Mouse (Mus musculus): ENCODE measurements around the gene Twist2.

Gene Twist2

DNA sequence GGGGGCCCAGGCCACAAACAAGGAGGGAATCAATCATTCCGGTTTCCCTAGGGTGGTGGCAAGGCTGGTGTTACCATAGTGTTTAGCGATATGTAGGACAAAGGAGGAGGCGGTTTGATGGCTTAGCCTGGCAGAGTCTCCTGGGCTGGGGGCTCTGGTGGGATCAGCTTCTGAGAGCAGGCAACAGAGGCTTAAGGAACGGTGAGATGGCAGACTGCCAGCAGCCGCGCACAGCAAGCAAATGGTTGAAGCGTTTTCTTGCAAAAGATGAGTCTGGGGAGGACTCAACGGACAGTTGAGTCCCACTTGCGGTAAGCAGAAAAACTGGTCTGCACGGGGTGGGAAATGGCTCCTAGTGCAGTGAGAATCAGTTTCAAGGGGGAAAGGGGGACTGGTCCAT lies 19.3 kb downstream of the Twist2 start:
- peak; percentile 30 for DNase-seq

DNA sequence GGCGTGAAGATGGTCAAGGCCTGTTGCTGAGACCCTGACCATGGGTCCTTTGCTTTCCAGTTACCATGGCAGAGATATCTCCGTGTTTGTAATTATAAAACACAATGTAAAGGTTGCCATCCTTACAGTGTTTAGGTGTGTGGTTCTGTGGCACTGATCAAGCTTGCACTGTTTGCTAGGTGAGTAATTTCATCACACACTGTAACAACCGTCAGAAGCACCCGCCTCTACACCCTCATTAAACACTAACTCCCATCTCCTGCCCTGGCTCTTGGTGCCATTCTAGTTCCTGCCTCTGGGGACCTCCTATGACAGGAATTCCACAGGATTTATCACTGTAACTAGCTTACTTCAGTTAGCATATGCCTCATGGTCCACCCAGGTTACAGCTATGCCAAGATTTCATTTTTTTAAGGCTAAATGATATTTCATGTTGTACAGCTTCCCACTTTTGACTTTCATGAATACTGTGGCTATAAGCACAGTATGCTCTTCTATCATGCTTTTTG lies 21.1 kb downstream of the Twist2 start:
- DNase-seq = no peak

DNA sequence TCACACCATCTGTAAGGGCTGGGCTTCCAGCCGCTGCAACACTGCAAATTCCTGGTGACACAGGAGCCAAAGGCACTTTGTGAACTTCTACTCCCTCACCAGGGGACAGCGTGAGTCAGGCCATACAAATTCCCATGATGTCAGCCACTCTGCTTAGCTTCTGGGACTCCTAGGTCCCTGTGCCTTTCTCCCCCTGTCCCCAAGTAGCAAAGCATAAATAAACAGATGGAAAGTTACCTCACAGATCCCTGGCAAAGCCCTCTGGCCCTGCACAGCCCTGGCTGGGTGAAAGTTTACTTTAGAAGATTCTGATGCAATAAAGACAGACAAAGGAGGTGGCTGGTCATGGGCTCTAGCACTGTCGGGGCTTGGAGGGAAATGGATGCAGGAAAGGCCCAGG lies 22.3 kb downstream of the Twist2 start:
- no peak for DNase-seq

DNA sequence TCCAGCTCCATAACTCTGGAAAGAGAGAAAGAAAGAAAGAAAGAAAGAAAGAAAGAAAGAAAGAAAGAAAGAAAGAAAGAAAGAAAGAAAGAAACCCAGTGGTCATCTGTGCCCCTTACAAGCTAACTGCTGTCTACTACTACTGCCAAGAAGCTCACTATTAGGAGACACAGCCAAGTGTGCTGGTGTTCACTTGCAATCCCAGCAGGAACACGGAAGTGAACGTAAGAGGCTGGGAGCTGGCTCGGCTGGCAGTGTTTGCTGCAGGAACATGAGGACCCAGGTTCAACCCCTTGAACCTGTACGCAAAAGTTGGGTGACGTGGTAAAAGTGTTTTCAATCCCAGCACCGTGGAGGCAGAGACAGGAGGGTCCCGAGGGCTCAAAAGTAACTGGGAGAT lies 22.7 kb downstream of the Twist2 start:
- DNase-seq = no peak

DNA sequence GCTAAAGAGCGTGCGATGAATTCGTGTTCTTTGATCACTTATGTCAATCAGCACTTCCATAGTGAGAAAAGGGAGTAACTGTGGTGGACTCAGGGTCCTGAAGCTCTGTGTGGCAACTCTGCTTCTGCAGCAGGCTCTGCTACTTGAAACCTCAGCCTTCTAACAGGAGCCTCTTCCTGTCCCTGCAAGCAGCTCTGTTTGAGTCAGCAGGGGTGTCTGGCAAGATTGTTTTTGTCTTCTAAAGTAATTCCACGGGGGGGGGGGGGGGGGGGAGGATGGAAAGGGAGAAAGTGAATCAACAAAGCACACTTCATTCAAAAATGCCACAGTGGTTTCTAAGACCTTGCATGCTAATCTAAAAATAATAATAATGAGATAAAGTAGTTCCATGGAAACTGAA lies 24.0 kb downstream of the Twist2 start:
- DNase-seq = no peak

DNA sequence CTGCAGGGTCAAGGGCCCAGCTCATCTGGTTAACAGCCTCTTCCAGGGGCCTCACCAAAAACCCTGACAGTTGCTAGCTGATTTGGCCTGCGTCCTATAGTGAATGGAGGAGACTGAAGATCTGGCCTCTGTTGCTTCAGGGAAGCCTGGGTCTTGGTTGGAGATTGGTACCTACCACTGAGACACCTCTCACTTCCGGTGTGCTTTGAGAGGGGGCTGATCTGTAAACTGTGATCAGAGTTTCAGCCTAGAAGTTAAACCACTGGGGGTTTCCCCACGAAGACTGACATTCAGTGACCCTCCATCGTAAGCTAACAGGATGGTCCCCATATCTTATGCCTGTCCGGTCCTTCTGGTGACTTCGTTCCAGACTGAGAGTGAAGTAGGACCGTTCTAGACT lies 30.7 kb downstream of the Twist2 start:
- DNase-seq = no peak

DNA sequence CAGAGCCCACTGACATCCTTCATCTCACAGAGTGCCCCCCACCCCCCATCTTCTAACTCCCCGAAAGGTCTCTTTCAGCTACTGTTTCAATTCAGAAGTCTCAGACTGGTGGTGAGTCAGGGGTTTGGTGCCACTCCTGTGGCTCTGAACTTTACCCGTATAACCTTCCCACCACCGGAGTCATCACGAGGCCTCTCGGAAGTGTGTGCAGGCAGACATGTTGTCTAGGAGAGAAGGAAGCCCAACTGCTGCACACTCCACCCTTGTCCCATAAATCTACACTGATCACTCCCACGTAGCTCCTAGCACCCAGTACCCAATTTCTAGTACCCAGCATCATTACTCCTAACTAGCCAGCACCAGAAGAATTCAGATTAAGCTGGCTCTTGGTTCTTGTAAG lies 38.3 kb downstream of the Twist2 start:
- no peak for DNase-seq

DNA sequence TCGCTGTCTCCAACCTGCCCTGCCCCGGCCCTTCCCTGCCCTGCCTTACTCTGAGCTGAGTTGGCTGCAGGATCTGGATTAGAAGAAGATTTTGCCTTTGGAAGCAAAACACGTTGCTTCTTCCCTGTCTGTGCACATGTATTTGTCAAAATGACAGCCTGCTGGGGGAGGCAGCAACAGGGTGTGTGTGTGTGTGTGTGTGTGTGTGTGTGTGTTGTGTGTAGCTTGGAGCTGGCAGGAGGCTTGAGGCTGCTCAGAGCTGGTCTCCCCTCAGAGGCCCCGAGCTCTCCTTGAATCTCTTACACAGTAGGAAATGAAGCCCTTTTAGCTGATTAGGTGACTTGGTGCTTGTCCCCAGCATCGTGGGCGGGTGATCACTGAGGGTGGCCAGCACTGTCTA lies 38.7 kb downstream of the Twist2 start:
- DNase-seq = peak; percentile 13

DNA sequence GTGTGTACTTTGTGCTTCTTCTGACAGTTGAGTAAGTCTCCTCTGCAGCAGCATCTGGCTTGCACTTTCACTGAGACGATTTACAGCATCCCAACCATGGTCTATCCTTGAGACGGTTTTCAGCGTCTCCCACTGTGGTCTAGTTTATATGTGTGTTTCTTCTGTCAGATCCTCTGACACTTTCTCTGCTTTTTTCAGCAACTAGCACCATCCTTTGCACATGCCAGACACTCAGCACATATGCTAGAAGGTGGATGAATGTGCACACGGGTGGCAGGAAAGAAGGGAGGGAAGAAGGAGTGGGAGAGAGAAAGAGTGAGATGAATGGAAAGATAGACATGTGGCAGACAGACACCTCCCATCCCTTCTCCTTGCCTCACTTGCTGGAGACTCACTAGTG lies 43.0 kb downstream of the Twist2 start:
- DNase-seq = no peak

DNA sequence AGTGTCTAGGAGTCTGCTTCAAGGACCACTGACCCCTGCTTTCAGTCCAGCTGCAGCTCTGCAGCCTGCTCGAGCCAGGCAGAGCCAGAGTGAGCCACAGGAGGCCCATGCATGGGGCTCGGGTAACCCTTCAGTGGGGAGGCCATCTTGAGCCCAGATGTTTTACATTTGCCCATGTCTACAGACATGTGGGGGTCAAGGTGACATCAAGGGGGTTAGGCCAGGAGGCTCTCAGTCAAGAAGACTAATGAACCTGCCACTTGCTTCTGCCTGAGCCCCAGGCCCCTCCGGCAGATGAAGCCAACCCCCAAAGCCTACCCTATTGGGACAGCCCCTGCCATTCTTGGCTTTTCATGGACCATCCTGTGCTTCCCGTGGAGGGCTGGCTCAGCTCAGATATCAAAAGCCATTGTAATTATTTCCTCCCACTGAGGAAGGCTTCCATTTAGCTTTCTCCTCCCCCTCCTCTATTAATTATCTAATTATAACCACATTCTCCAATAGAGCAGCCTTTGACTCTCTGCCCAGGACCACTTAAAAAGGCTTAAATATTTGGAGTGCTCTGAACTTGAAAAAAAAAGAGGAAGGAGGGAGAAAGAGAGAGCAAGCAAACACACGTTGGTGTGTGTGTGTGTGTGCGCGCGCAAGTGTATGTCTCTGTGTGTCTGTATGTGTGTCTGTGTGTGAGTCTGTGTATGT lies 43.6 kb downstream of the Twist2 start:
- DNase-seq = no peak

DNA sequence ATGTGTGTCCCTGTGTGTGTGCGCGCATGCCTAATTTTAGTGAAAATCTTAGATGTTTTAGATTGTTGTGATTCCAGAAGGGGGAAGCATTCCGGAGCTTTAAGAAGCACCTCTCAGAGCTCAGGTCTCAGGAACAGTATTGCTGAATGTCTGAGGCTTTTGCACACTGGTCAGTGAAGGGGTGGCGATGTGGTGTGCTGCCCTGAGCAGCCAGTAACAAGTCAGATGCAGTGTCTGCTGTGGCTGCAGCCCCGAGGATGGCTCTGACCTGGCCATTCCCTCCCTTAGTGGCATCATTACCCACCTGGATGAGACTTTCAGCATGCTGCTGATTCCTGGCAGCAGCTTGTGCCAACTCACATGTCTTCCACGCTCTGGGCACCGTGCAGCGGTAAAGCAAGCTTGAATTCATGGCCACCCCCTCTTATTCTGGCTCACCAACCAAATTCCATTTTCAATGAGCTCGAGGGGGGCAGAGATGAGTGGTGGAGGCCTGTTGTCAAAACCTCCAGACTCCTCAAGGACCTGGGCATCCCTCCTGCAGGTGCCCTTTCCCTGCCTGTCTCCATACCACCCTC lies 44.2 kb downstream of the Twist2 start:
- DNase-seq = no peak

DNA sequence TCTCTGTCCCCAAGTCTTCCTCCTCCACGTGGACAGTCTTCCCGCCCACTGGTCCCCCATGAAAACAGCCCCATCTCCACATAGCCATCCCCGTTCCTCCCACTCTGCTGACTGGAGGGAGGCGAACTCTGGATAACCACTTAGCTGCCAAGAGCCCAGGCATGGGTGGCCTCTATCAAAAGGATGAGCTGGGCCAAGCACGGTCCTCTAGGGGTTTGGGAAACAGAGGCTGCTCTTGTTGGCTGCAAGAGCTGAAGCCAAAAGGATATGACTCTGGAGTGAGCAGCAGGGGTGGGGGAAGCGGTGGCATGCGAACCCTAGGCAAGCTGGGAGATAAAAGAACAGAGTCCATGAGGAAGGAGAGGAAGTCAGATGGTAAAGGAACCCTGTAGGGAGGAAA lies 50.0 kb downstream of the Twist2 start:
- DNase-seq = no peak

DNA sequence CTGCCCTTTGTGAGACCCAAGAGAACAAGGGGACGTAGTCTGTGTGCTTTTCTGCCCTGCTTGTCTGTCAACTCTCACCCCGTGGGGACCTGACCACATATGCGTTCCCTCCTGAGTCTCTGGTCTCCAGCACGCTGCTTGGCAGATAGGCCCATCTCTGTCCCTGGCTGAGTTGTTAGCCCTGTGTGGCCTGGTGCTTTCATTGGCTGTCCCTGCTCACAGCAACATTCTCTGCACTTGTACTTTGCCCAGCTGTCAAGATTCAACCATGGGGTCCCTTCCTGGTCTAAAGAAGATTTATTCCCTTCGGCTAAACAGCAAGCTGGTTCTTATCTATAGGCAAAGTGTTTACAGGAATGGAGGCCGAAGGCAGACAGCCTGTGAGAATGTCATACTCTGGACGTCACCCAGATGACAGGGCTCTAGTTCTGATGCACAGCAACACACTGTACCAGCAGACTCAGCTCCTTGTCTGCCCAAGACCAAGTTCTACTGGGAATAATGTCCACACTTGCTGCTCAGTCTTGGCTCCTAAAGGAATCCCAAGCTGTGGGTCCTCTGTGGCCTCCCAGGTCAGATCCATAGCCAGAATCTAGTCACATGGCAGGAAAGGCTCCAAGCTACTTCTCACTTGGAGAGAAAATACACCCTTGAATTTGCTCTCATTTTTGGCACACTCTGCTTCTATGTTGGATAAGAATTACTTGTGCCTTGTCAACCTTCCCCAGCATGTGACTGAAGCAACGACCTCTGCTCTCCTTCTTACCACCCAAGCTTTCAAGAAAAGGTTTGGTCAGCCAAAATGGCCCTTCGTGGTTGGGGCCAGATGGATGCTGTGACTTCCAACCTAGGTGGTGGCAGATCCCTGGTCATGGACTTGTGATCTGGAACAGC lies 55.8 kb downstream of the Twist2 start:
- no peak for DNase-seq

DNA sequence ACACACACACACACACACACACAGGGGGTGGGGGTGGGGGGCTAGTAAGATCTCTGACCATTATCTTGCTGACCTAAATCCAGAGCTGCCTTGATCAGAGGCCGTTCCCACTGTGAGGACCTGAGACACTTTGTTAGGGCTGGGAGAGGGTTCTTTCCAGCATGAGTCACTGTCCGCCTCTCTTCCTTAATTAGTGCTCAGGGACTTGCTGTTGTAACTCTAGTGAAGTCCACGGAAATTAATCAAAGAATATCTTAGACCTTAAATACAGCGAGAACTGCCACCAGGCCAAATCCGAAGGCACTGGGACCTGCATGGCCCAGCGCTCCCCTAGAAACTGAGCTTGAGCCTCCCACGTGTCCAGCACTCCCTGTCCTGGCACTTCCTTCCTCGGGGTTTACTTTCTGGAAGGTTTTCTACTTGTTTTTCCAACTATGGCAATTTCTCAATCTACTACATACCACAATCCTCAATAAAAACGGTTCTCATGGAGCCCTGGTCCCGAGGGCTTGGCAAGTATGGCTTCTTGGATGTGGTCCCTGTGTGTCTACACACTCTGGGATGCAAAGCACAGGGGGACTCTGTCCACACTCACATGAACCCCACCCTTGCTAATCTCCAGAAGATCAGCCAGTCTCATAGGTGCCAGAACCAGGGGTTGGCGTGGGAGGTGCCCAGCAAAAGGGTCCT lies 57.0 kb downstream of the Twist2 start:
- no peak for DNase-seq

DNA sequence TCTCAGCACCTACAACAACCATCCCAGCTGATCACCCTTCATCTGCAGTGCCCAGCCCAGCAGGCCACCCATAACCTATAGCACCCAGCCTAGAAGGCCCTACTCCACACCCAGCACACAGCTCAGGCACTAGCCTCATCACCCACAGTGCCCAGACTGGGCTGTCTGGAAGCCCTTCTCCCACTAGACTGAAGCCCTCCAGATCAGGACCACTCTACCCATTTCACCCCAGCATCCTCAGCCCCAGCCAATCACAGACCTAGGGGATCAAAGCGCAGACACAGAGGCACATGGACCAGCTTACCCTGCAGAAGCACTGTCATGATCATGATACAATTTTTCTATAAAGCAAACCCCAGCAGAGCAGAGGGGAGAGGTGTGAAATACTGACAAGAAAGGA lies 57.6 kb downstream of the Twist2 start:
- DNase-seq = no peak

DNA sequence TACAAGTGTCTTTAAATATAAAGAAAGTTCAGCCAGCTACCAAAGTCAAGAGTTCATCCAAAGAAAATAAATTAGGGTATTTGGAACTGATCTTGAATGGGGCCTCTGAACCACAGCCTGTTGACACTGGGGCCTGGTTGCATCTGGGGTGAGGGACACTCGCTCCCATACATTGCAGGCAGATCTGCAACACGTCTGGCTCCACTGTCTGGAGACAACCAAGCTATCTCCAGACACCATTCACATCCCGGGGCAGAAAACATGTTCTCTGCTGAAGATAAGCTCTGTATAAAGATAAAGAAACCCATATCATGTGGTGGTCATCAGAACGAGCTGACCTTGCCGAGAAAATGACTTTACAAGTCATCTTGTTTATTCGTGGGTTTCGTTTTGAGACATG lies 60.2 kb downstream of the Twist2 start:
- DNase-seq = no peak

DNA sequence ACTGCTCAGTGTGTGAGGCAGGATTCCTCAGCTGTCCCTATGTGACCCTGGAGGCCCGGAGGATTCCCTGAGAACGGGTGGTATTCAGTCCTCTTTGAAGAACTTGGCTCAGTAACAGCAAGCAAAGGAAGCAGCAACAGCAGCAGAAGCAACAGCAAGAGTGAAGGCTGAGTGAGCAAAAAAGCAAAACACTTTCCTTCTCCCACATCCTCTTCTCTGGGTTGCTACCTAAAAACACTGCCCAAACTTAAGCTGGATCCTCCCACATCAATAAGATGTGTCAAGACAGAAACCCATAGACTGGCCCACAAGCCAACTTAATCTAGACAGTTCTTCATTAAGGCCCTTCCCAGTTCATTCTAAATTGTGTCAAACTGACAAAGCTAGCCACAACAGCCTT lies 64.7 kb downstream of the Twist2 start:
- no peak for DNase-seq

DNA sequence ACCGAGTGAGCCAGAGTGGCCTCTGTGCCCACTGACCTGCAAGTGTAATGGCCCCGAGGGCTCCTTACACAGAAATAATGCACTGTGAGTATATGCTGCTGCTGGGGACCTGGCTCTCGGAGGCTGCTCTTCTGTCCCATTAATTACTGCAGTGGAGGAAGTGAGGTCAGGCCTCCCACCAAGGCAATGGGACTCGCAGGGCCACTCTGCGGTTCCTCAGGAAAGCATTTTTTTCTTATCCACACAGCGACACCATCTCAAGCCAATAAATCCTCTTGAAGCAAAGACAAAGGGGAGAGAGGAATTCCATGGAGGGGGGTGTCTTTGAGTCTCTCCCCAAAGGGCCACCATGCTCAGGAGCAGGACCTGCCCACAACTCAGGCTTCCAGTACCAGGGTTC lies 69.8 kb downstream of the Twist2 start:
- DNase-seq = no peak

DNA sequence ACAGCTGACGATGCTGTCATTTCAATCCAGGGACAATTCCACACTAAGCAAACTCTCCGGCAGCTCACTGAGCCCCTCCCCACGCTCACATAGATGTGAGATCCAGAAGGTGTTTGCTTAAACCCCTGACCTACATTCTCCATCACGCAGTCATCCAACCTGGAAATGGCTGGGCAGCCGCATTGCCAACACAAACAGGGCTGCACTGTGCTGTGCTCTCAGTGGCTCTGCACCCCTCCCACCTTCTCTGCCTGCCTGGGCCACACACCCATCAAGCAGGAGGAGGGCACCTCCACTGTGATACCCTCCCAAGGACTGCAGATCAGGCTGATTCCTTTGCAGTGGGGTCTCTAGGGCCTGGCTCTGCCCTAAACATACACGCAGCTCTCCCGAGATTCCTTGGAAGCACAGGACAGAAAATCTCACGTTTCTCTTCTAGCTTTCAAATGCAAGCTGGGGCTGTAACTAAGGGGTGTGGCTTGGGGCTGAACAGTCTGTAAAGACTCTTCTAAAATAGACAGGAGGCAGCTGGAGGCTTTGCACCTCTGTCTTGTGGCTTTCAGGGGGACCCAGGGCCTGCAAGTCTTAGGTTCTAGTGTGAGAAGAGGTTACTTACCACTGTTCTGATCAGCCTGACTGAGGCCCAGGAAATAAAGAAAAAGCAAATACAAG lies 71.3 kb downstream of the Twist2 start:
- DNase-seq = no peak

DNA sequence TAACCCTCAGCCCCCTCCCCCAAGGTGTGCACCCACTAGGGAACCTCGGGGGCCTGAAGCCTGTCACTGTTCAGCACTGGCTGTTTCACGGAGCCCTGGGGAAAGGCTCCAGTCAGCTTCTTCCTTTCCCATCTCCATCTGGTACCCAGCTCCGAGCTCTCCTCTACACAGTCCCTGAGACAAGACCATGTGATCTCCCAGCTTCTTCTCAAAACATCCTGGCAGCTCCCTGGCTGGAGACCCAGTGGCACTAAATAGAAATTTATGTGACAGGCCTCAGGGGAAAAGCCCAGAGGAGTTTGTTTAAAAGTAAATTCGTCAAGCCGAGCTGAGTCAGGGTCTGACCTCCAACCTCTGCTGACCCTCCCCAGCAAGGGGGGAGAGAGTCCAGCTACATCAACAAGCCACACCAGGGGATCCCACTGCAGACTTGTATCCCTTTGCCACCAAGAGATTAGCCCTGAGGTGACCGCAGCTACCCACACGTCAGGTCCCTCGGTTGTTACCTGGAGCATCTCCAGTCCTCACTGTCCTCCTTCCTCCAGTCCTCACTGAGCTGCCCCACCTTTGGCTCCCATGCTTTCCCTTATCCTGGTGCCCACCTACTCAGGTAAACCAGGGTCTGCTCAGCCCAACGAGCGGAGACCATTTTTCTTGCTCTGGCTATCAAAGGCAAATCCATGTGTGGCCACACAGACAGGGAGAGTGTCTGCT lies 72.5 kb downstream of the Twist2 start:
- DNase-seq = no peak

DNA sequence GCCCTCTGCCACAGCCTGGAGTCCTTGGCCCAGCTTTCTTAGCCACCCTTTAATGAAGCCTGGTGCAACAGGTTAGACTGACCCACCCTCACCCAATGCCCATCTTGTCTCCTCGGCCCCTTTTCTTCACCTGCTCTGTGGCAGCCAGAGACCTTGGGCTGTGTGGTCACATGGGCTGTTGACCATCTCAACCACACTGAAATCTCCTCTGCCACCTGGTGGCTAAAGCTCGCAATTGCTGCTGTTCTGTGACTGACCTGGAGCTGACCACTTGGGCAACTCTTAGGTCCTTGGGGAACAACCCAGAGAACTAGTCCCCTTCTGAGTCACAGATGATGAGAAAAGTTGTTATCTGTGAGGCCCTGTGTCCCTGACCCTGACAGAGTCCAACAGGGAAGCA lies 73.4 kb downstream of the Twist2 start:
- peak; percentile 52 for DNase-seq
